Mouse (Mus musculus) ES-Bruce4 (cell line): Measurements from ENCODE around the gene Crybb3.

Experiments
- CTCF ChIP-seq: IDR thresholded peaks from one replicate; pipeline ENCODE4 v1.8.1; 2011; ENCODE audit warnings: low read depth, low read length
- EP300 ChIP-seq: IDR thresholded peaks from 2 replicates; pipeline ENCODE4 v1.6.1; 2011; ENCODE audit warnings: low read depth, low read length; ENCODE audit not compliant: insufficient read depth
- POLR2A ChIP-seq: IDR thresholded peaks from one replicate; pipeline ENCODE4 v1.8.1; 2011; ENCODE audit warnings: low read length; ENCODE audit not compliant: insufficient read depth

DNA sequence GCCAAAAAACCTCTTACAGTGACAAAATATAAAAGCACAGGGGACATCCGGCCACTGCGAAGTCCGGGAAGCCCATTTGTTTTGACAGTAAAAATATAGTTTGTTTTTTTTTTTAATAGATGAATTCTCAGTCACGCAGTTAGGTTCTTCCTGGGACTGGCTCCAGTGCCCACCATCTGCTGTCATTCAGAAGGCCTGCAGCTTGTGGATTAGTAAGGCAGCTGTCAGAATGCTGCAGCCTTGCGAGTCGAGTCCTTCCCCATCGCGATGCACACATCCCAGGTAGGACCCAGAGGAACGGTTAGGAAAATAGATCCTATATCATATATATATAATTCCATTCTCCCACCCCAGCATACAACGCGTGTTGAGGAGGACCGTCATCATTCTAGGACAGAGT, 5.1 kb upstream of the Crybb3 start:
- no peak for TF ChIP-seq POLR2A
- no peak for TF ChIP-seq CTCF
- TF ChIP-seq EP300 = no peak
